Mouse (Mus musculus) kidney, postnatal 14 days (tissue): ENCODE data around the gene Slc8a1.

Source experiments
- DNase-seq: peaks from one replicate; pipeline ENCODE4 v3.0.0; 2022; ENCODE audit warnings: mixed read lengths

Gene Slc8a1

GRCm38 (mm10) chr17:81669062-81669815, 68.9 kb downstream of the Slc8a1 start:
- peak; percentile 41 for DNase-seq

DNA sequence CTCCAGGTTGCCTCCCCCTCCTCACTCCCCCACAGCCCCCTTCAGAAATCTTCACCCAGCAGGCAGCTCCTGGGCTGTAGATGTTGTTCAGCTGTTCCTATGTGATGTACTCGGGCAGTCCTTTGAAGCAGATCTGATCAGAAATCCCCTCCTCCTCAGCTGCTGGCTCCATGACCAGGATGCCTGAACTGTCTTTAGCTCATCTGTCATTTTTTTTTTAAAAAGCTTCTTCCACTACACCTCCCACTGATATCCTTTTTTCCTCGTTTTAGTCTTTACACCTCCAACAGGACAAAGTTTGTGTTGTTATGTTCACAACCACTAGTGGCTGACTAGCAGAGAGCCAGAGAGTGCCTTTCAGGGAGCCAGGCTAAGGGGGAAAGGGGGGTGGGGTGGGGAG, 69.7 kb downstream of the Slc8a1 start:
- no peak for DNase-seq

- no peak for DNase-seq
Observed at GRCm38 (mm10) chr17:81667935-81668334, 70.2 kb downstream of the Slc8a1 start.

DNA sequence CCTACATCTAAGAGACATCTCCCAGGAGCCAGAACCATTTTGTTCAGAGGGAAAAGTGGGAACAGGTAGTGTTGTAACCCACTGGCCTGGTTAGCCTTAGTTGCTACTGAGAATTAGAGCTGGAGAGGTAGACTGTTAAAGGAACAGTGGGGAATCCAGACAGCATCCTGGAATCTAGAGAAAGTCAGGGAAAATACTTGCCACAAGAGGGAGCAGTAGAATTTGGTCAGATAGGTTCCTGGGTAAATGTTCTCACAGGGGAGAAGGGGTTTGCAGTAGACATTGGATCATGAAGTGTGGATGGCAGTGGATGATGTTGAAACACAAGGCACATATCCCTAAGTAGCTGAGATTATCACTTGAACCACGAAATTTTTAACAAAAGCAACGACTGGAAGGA, 71.6 kb downstream of the Slc8a1 start:
- peak; percentile 42 for DNase-seq

DNA sequence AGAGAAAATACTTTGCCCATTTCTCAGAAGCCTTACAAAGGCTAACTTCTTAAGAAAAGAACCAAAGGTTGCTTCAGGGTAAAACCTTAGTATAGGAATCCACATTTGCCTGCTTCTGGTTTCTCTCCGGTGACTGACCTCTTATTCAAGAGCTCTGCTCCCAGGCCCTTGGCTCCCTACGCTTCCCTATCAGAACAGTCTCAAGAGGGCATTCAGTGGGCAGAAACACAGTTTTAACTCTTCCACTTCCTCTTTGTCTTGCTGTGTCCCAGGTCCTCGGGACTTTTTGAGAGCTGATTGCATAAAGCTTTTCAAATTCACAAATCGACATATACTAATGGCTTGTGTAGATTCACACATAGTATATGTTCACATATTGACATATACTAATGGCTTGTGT, 73.3 kb downstream of the Slc8a1 start:
- DNase-seq: no peak

- DNase-seq: no peak
Observed at GRCm38 (mm10) chr17:81657828-81658227, 80.3 kb downstream of the Slc8a1 start.

DNA sequence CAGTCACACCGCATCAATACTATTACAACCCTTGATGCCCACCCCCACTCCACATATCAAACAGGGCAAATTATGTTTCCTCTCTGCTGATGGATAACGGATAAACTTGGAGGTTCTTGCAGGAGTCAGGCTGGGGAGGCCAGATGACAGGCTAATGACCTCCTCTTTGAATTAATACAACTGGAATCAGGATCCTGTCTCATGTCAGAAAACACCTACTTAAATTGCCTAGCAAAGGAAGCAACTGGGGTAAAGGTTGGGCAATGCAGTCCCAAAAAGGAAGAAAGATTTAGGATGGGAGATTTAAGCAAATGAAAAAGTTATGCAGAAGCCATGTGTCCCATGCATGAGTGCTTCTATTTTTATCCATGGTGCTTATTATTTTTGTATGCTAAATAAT, 83.6 kb downstream of the Slc8a1 start:
- DNase-seq: no peak

DNA sequence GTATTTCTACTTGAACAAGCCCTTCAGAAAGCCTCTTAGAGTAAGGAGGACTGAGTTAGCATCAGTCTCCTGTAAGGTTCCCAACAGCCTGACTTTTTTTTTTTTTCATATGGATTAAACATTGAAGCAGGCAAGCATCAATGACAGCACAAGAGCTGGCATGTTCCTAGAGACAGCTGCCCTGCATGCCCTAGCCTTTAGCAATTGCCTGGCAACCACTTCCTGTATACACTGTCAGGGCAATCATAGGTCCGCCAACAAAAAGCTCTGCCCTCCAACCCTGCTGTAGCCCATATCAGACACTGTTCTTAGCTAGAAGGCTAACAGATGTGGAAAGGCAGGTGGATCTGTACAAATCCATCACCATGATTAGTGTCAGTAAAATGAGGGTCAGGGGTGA, 85.2 kb downstream of the Slc8a1 start:
- DNase-seq: no peak

- no peak for DNase-seq
Observed at GRCm38 (mm10) chr17:81636822-81637221, 101.4 kb downstream of the Slc8a1 start.

- DNase-seq: no peak
Observed at GRCm38 (mm10) chr17:81630471-81630870, 107.7 kb downstream of the Slc8a1 start.

- DNase-seq: no peak
Observed at GRCm38 (mm10) chr17:81621188-81621644, 117.0 kb downstream of the Slc8a1 start.

DNA sequence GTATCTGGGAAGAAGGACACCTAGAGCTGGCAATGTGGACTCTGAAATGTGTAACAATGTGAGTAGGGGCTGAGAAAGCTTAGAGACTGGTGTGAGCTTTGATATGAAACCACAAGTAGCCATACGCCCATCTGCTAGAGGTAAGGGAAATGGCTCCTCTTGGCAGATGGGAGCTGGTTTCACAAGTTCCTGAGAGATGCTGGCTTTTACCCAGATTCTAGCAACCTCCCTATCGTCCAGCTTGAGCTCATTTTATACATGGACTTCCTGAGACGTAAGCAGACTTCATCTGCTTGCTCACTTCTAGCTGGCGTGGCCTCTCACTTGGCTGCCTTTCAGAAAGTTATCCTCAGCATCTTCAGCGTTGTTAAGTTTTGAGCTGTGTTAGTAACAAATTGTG, 119.7 kb downstream of the Slc8a1 start:
- DNase-seq: no peak

- DNase-seq: no peak
Observed at GRCm38 (mm10) chr17:81616326-81616725, 121.9 kb downstream of the Slc8a1 start.

DNA sequence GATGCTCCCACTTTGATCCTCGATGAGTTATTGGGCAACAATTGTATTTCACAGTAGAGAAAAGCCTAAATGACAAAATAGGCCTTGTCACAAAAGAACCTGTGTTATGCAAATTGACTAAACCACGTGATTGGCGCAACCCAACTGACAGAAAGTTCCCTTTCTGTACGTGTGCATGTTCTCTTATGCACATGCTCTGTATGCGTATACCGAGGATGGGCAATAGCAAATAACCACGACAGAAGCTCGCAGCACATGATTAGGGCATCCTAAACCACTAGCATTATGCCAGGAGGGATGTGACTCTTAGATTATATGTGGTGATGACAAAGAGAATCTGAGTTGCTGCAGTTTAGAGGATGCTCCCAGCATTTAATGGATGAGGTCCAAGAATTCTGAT, 122.8 kb downstream of the Slc8a1 start:
- DNase-seq: no peak

- DNase-seq: no peak
Observed at GRCm38 (mm10) chr17:81607515-81607914, 130.7 kb downstream of the Slc8a1 start.

DNA sequence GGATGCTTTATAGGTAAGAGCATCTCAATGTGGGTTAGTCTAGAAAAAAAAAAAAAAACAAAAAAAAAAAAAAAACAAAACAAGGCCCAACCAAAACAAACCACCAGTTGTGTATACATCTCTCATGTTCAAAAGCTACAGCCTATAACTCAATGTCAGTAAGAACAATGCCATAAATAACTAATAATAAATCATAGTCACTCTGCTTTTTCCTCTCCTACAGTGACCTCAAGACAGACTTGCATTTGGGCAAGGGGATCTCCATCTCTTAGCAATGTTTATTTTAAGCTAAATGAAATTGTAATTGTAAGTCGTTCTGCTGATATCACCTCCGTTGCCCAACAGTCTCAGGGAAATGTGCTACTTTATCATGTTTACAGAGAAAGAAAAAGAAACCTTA, 132.1 kb downstream of the Slc8a1 start:
- no peak for DNase-seq

DNA sequence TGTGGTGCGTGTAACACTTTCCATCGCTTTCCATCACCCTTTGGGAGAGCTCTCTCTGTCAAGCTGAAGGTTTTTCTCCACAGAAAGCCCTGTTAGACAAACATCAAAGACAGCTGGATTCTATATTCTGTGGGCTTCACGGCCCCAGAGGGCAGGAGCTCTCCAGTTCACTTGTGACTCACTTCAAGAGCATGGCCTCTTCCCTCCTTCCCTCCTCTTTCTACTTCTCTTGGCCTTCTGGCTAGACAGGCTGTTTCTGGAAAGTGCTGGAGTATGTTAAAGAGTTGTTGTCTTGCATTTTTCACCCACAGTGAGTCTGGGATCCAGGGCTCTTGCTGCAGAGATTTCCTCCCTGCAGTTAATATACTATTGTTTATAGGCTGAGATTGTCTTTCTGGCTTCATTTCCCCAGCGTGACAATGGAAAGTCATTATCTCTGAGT, 132.9 kb downstream of the Slc8a1 start:
- DNase-seq: no peak

- DNase-seq: no peak
Observed at GRCm38 (mm10) chr17:81599072-81599471, 139.1 kb downstream of the Slc8a1 start.

DNA sequence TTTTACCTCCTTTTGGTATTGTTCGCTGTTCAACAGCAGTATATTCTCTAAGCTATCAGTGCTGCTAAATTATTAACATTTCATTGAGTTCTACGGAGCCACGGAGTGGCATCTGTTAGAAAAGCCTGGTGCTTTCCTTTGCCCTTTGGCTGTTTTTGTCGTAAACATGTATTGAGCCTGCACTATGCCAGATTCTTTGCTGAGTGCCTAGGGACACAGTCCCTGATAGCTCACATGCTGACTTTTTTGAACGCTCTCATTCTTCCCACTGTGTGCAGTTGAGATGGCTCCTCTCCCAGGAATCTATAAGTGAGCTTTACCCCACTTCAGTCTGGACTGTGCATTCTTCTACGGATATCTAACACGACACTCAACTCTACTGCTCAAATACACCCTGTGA, 148.4 kb downstream of the Slc8a1 start:
- DNase-seq: no peak

- no peak for DNase-seq
Observed at GRCm38 (mm10) chr17:81586759-81587158, 151.4 kb downstream of the Slc8a1 start.

DNA sequence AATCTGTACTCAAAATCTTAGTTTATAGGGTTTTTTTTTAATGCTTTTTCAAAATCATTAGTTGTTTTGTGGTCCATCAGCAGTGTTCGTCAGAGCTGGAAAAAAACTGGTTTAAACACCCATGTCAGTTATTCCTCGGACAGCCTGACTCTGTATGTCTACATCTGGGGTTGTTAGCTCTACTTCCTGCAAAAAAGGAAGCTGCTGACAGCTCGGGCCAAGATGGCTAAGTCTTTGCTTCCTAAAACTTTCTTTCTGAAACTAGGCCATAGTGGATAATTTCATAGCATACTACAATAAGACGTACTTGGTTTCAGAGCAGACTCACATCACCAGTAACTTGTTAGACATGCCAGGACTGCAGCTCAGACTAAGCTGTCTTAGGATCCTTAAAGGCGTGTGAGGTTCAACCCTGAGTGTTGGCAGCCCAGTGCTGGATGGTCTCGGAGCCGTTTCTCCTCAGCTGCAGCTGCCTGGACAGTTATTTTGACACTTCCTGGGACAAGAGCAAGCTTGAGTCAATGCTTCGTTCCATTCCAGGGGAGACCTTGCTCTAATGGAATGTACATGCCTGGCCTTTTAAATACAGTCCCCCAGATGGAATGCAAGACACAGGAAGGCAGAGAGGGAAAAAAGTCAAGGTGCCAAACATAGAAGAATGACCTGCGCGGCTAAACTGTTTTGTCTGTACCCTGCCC, 158.3 kb downstream of the Slc8a1 start:
- DNase-seq: peak; percentile 15

DNA sequence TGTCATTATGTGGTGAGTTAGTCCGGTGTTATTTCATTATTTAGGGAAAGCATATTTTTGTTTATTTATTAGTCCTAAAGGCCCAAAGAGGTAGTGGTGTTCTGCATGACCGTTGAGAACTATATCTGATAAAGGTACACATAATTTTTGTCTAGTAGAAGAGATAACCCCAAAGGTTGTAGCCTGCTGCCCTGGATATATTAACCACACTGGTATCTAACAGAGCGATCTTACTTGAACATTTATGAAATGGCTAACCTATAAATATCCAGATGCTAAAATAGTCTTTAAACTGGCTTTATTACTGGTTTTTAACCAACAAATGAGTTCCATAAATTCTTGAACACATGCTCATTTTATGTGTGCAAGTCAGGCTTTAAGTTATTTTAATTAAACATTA, 161.3 kb downstream of the Slc8a1 start:
- no peak for DNase-seq

DNA sequence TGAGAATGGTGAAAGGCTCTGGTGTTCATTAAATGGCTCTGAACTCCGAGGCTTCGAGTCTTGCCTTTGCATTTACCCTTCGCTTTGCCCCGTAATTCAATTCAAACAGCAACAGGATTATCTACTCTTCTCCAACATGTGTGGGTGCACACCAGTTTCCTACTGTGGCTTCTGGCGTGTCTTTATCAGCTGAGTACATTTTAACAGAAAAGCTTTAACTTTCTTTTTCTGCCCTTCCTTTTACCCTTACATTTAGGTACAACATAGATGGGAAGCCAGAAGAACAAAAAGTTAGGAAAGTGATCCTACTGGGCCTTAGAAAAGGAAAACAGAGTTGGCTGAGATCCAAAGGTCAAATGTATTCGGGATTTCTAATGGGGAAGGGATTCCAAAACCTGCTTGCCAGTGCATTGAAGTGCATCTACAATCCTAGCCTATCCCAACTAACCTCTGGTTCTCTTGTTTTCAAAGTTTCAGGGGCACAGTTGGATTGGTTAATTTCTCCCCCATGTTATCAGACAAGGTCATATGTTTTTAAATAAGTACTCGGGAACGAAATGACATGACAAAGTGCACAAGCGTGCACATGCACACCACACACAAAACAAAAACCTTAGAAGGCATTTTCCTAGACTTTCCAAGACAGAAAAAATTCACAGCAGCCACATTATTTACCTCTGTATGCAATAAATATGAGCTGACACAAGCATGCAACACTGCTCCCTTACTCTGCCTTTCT, 172.4 kb downstream of the Slc8a1 start:
- DNase-seq: no peak
